Comparison of ENCODE assay signal across 11 mouse cellular contexts in genomic region chr9:22058011-22058424, GRCm38 (mm10). TPM values are rescaled to one million over a fixed set of nuclear protein-coding genes. Genes with fewer than 3 reads are reported as not detected.
DNase-seq lines count a peak whose midpoint lies in the region; ATAC-seq lines count a peak whose summit lies in the region.
"Had no signal": no experiment of that assay in that cellular context is flagged by ENCODE, and none has a peak within 500 bp of the region (broad histone marks: within the 10 kb centered on the region; RNA-seq: fewer than 3 reads in every experiment).

No protein-coding gene starts in this region.

- ATAC-seq in granulocyte monocyte progenitor cell, adult 5-6 weeks (replicated peaks; ENCODE audit: poor library complexity, severe bottlenecking): no peak

- peak; percentile 63 for DNase-seq in adrenal gland, postnatal 10 days
- DNase-seq in adrenal gland, adult 18-20 months (ENCODE audit: low spot score in 2 of 2): no peak
- DNase-seq in left cerebral cortex, postnatal 4 days: peak; percentile 75
- DNase-seq in left cerebral cortex, adult 9 months (ENCODE audit: low spot score in 2 of 2): no peak
- DNase-seq in cerebellum, postnatal 10 days: peak; percentile 73 to 82
- DNase-seq in right cerebral cortex, postnatal 25 days: peak; percentile 14
- DNase-seq in urinary bladder, postnatal 14 days (ENCODE audit: low spot score): no peak
- DNase-seq: kidney, postnatal 25 days; thymus, adult 18-20 months had no signal

- intact Hi-C loops in left cerebral cortex, postnatal 4 days (cut with DNase I): no loop called here

RNA-seq across cellular contexts. Expression of gene Elavl3, which starts 6.2 kb away (rescaled TPM):
- total RNA-seq in adrenal gland, postnatal 10 days (2021): 1 to 10 TPM; 1.8 to 4.6 TPM
- total RNA-seq in adrenal gland, adult 18-20 months (2021): 1 to 10 TPM; 2.7 to 2.8 TPM
- 100 to 1,000 TPM; 365 to 366 TPM for total RNA-seq in left cerebral cortex, postnatal 4 days (2021)
- total RNA-seq in granulocyte monocyte progenitor cell, adult 5-6 weeks (2014; fragmentation: Nextera tagmentation): not detected in 2 replicates
- 0.31 TPM in 1 of 2 replicates, not detected in the other for total RNA-seq in granulocyte monocyte progenitor cell, adult 5-6 weeks (2017)
- total RNA-seq: megakaryocyte, adult 5-6 weeks had no signal

RNA-seq across cellular contexts. Expression of gene Gm49318, which starts 13.0 kb away (rescaled TPM):
- total RNA-seq in adrenal gland, postnatal 10 days (2021): not detected
- total RNA-seq in adrenal gland, adult 18-20 months (2021): under 1 TPM in 1 of 2 experiments, not detected in 1; 0.61 TPM
- total RNA-seq in left cerebral cortex, postnatal 4 days (2021): not detected
- not detected in 2 replicates for total RNA-seq in granulocyte monocyte progenitor cell, adult 5-6 weeks (2014; fragmentation: Nextera tagmentation)
- not detected in 2 replicates for total RNA-seq in granulocyte monocyte progenitor cell, adult 5-6 weeks (2017)
- total RNA-seq: megakaryocyte, adult 5-6 weeks had no signal

RNA-seq across cellular contexts. Expression of gene Zfp653, which starts 13.2 kb away (rescaled TPM):
- total RNA-seq in adrenal gland, postnatal 10 days (2021): 10 to 100 TPM in 1 of 2 experiments, 1 to 10 TPM in 1; 9.7 to 11.8 TPM
- 1 to 10 TPM; 8.4 to 8.7 TPM for total RNA-seq in adrenal gland, adult 18-20 months (2021)
- 10 to 100 TPM; 28.6 to 30.1 TPM for total RNA-seq in left cerebral cortex, postnatal 4 days (2021)
- total RNA-seq in granulocyte monocyte progenitor cell, adult 5-6 weeks (2014; fragmentation: Nextera tagmentation): 6.2 and 8.7 TPM in 2 replicates
- 5.8 and 9.3 TPM in 2 replicates for total RNA-seq in granulocyte monocyte progenitor cell, adult 5-6 weeks (2017)

RNA-seq across cellular contexts. Expression of gene Ecsit, which starts 27.2 kb away (rescaled TPM):
- total RNA-seq in adrenal gland, postnatal 10 days (2021): 10 to 100 TPM; 70.8 to 78.5 TPM
- total RNA-seq in adrenal gland, adult 18-20 months (2021): 10 to 100 TPM; 49.0 to 64.4 TPM
- 10 to 100 TPM; 43.2 to 44.6 TPM for total RNA-seq in left cerebral cortex, postnatal 4 days (2021)
- 21.1 and 29.5 TPM in 2 replicates for total RNA-seq in granulocyte monocyte progenitor cell, adult 5-6 weeks (2014; fragmentation: Nextera tagmentation)
- 28.2 and 30.3 TPM in 2 replicates for total RNA-seq in granulocyte monocyte progenitor cell, adult 5-6 weeks (2017)

RNA-seq across cellular contexts. Expression of gene Cnn1, which starts 41.0 kb away (rescaled TPM):
- total RNA-seq in adrenal gland, postnatal 10 days (2021): 10 to 100 TPM in 1 of 2 experiments, 1 to 10 TPM in 1; 1.4 to 12.9 TPM
- total RNA-seq in adrenal gland, adult 18-20 months (2021): 1 to 10 TPM in 1 of 2 experiments, under 1 TPM in 1; 0.99 to 2.7 TPM
- under 1 TPM in 1 of 2 experiments, not detected in 1; 0.44 TPM for total RNA-seq in left cerebral cortex, postnatal 4 days (2021)
- not detected in 2 replicates for total RNA-seq in granulocyte monocyte progenitor cell, adult 5-6 weeks (2014; fragmentation: Nextera tagmentation)
- not detected in 2 replicates for total RNA-seq in granulocyte monocyte progenitor cell, adult 5-6 weeks (2017)
- total RNA-seq: megakaryocyte, adult 5-6 weeks had no signal

Comparison
In these comparisons a context has a peak if more than half of its experiments do, and no peak if none do; other contexts are left out.
1. DNase-seq: peak in adrenal gland, postnatal 10 days (single experiment), left cerebral cortex, postnatal 4 days (single experiment), cerebellum, postnatal 10 days (2 of 2) and right cerebral cortex, postnatal 25 days (single experiment); none in adrenal gland, adult 18-20 months (0 of 2), left cerebral cortex, adult 9 months (0 of 2) and urinary bladder, postnatal 14 days (single experiment).
2. RNA of gene Elavl3, which starts 6.2 kb away (total RNA-seq): 365 to 366 TPM in left cerebral cortex, postnatal 4 days; 1.8 to 4.6 TPM in adrenal gland, postnatal 10 days, 2.7 to 2.8 TPM in adrenal gland, adult 18-20 months and 0.31 TPM in granulocyte monocyte progenitor cell, adult 5-6 weeks; every median in the first group is over 10 times any median in the second.